Mouse (Mus musculus) brain, adult 2 months (tissue): Measurements from ENCODE around the gene Lnx1.

ENCODE experiments used
- DNase-seq: peaks from one replicate; pipeline ENCODE4 v3.0.0; 2011; ENCODE audit warnings: low read depth, low spot score

The Lnx1 gene

GRCm38 (mm10) chr5:74699673-74700072, 3.0 kb downstream of the Lnx1 start:
- no peak for DNase-seq

- no peak for DNase-seq
These were observed 5.2 kb downstream of the Lnx1 start for GRCm38 (mm10) chr5:74697534-74697933.

GRCm38 (mm10) chr5:74694390-74694801, 8.3 kb downstream of the Lnx1 start:
- no peak for DNase-seq

- no peak for DNase-seq
These were observed 8.9 kb downstream of the Lnx1 start for GRCm38 (mm10) chr5:74693836-74694235.

- DNase-seq: no peak
These were observed 10.2 kb downstream of the Lnx1 start for GRCm38 (mm10) chr5:74692411-74693090.

GRCm38 (mm10) chr5:74688822-74689221, 13.9 kb downstream of the Lnx1 start:
- no peak for DNase-seq

- no peak for DNase-seq
These were observed 17.8 kb downstream of the Lnx1 start for GRCm38 (mm10) chr5:74684944-74685343.

GRCm38 (mm10) chr5:74683832-74684231, 18.9 kb downstream of the Lnx1 start:
- DNase-seq: no peak

GRCm38 (mm10) chr5:74682735-74683134, 20.0 kb downstream of the Lnx1 start:
- no peak for DNase-seq

- no peak for DNase-seq
These were observed 23.1 kb downstream of the Lnx1 start for GRCm38 (mm10) chr5:74679631-74680030.

GRCm38 (mm10) chr5:74678693-74679092, 24.0 kb downstream of the Lnx1 start:
- peak; percentile 43 for DNase-seq

- peak; percentile 97 for DNase-seq
These were observed 25.0 kb downstream of the Lnx1 start for GRCm38 (mm10) chr5:74677399-74678338.

- DNase-seq: no peak
These were observed 30.2 kb downstream of the Lnx1 start for GRCm38 (mm10) chr5:74672556-74672955.

GRCm38 (mm10) chr5:74670877-74671276, 31.8 kb downstream of the Lnx1 start:
- no peak for DNase-seq

GRCm38 (mm10) chr5:74669925-74670324, 32.8 kb downstream of the Lnx1 start:
- DNase-seq: no peak

- DNase-seq: no peak
These were observed 33.8 kb downstream of the Lnx1 start for GRCm38 (mm10) chr5:74668956-74669355.

GRCm38 (mm10) chr5:74662618-74663017, 40.1 kb downstream of the Lnx1 start:
- DNase-seq: no peak

- DNase-seq: peak; percentile 44
These were observed 40.8 kb downstream of the Lnx1 start for GRCm38 (mm10) chr5:74661734-74662560.

GRCm38 (mm10) chr5:74659856-74660255, 42.9 kb downstream of the Lnx1 start:
- DNase-seq: peak; percentile 63

GRCm38 (mm10) chr5:74659281-74659680, 43.4 kb downstream of the Lnx1 start:
- peak; percentile 76 for DNase-seq

GRCm38 (mm10) chr5:74657930-74658329, 44.8 kb downstream of the Lnx1 start:
- no peak for DNase-seq

GRCm38 (mm10) chr5:74656410-74656809, 46.3 kb downstream of the Lnx1 start:
- DNase-seq: no peak
